Mouse (Mus musculus): ENCODE measurements around the gene Ccs. TPM values are rescaled to one million over a fixed set of nuclear protein-coding genes. Genes with fewer than 3 reads are reported as not detected.
A peak's percentile ranks its signal among the peaks of the same experiment; 100 is the strongest.
"Not testable (repeated sequence)": the region's sequence is repeated elsewhere in the genome, so short reads cannot be mapped to it uniquely, and the experiment has no call there.

The Ccs gene
- polyA plus RNA-seq, 1 experiment from 2014 or later: 51.2 TPM

- 77% methylated on average over 8 of the region's 8 CpGs for WGBS
- peaks cover 17% of the 10 kb centered on the region; the same call in 1 of the 2 replicates for H3K36me3 ChIP-seq
These were observed 5.2 kb downstream of the Ccs start for GRCm38 (mm10) chr19:4833977-4834376.

GRCm38 (mm10) chr19:4829156-4829555, 10.0 kb downstream of the Ccs start:
- no peak overlapping the region for H3K4me2 ChIP-seq
- no peak overlapping the region for H3K4me3 ChIP-seq

More at GRCm38 (mm10) chr19:4833977-4834376, 5.2 kb downstream of the Ccs start:
- H3K4me3 ChIP-seq: no peak overlapping the region
- no peaks in the 10 kb centered on the region for H3K27me3 ChIP-seq
- no peaks in the 10 kb centered on the region for H3K4me1 ChIP-seq
- no peak for ATAC-seq (ENCODE audit: borderline replicate concordance, extremely low read depth, low FRiP score, low TSS enrichment)
- no peak overlapping the region for H3K9ac ChIP-seq
- no peak overlapping the region for H3K4me2 ChIP-seq
- no peaks in the 10 kb centered on the region for H3K9me3 ChIP-seq
- no peak overlapping the region for H3K27ac ChIP-seq

GRCm38 (mm10) chr19:4828444-4829114, 10.6 kb downstream of the Ccs start:
- Histone ChIP-seq H3K27me3 (no peaks in the 10 kb centered on the region), H3K36me3 (peaks cover 21% of the 10 kb centered on the region), H3K9ac (no peak overlapping the region), H3K9me3 (no peaks in the 10 kb centered on the region), H3K27ac (no peak overlapping the region), H3K4me2 (no peak overlapping the region), H3K4me1 (no peaks in the 10 kb centered on the region), H3K4me3 (no peak overlapping the region)
- ATAC-seq (ENCODE audit: borderline replicate concordance, extremely low read depth, low FRiP score, low TSS enrichment): no peak
- WGBS: 52% methylated on average over 16 of the region's 16 CpGs

More at GRCm38 (mm10) chr19:4829156-4829555, 10.0 kb downstream of the Ccs start:
- Histone ChIP-seq H3K27ac (no peak overlapping the region), H3K36me3 (peaks cover 21% of the 10 kb centered on the region), H3K9ac (no peak overlapping the region), H3K4me1 (no peaks in the 10 kb centered on the region), H3K27me3 (no peaks in the 10 kb centered on the region), H3K9me3 (no peaks in the 10 kb centered on the region)
- WGBS: 65% methylated on average over 7 of the region's 7 CpGs
- ATAC-seq (ENCODE audit: borderline replicate concordance, extremely low read depth, low FRiP score, low TSS enrichment): no peak

GRCm38 (mm10) chr19:4820678-4821303, 18.3 kb downstream of the Ccs start:
- WGBS: 58% methylated on average over 5 of the region's 5 CpGs
- H3K4me3 ChIP-seq: no peak overlapping the region
- H3K27me3 ChIP-seq: no peaks in the 10 kb centered on the region
- H3K4me1 ChIP-seq: no peaks in the 10 kb centered on the region
- peak; percentile 83 for ATAC-seq (ENCODE audit: borderline replicate concordance, extremely low read depth, low FRiP score, low TSS enrichment)
- H3K9me3 ChIP-seq: no peaks in the 10 kb centered on the region
- H3K36me3 ChIP-seq: peaks cover 4% of the 10 kb centered on the region; the same call in 1 of the 2 replicates
- H3K9ac ChIP-seq: no peak overlapping the region
- no peak overlapping the region for H3K27ac ChIP-seq
- no peak overlapping the region for H3K4me2 ChIP-seq

- no peak overlapping the region for H3K4me3 ChIP-seq
- H3K27me3 ChIP-seq: no peaks in the 10 kb centered on the region
- H3K27ac ChIP-seq: no peak overlapping the region
- H3K4me2 ChIP-seq: no peak overlapping the region
- no peak for ATAC-seq (ENCODE audit: borderline replicate concordance, extremely low read depth, low FRiP score, low TSS enrichment)
- peaks cover 2% of the 10 kb centered on the region; the same call in 1 of the 2 replicates for H3K4me1 ChIP-seq
- WGBS: 29% methylated on average over 1 of the region's 1 CpGs
- H3K36me3 ChIP-seq: no peaks in the 10 kb centered on the region
- no peaks in the 10 kb centered on the region for H3K9me3 ChIP-seq
- no peak overlapping the region for H3K9ac ChIP-seq
These were observed 21.8 kb downstream of the Ccs start for GRCm38 (mm10) chr19:4817182-4817835.

GRCm38 (mm10) chr19:4813015-4813414, 26.1 kb downstream of the Ccs start:
- Histone ChIP-seq H3K27ac (no peak overlapping the region), H3K27me3 (no peaks in the 10 kb centered on the region), H3K4me2 (no peak overlapping the region), H3K9me3 (no peaks in the 10 kb centered on the region), H3K4me1 (peaks cover 15% of the 10 kb centered on the region), H3K4me3 (no peak overlapping the region), H3K36me3 (no peaks in the 10 kb centered on the region), H3K9ac (no peak overlapping the region)
- ATAC-seq (ENCODE audit: borderline replicate concordance, extremely low read depth, low FRiP score, low TSS enrichment): no peak
- 86% methylated on average over 6 of the region's 6 CpGs for WGBS

- ATAC-seq (ENCODE audit: borderline replicate concordance, extremely low read depth, low FRiP score, low TSS enrichment); H3K9me3 ChIP-seq; H3K36me3 ChIP-seq; H3K27me3 ChIP-seq: not testable (repeated sequence)
- H3K4me1 ChIP-seq: peaks cover 15% of the 10 kb centered on the region
- peak overlapping the region; percentile 72 for H3K4me3 ChIP-seq
- H3K27ac ChIP-seq: peak overlapping the region; percentile 95
- WGBS: 69% methylated on average over 8 of the region's 8 CpGs
- peak overlapping the region; percentile 83 for H3K9ac ChIP-seq
- H3K4me2 ChIP-seq: peak overlapping the region; percentile 73
These were observed 26.7 kb downstream of the Ccs start for GRCm38 (mm10) chr19:4812334-4812949.

- H3K9ac ChIP-seq: peak overlapping the region; percentile 83
- H3K4me3 ChIP-seq: peak overlapping the region; percentile 72
- H3K36me3 ChIP-seq: no peaks in the 10 kb centered on the region; the same call in 1 of the 2 replicates
- peak overlapping the region; percentile 95 for H3K27ac ChIP-seq
- peaks cover 15% of the 10 kb centered on the region for H3K4me1 ChIP-seq
- peak overlapping the region; percentile 73 for H3K4me2 ChIP-seq
- H3K9me3 ChIP-seq: no peaks in the 10 kb centered on the region
- ATAC-seq (ENCODE audit: borderline replicate concordance, extremely low read depth, low FRiP score, low TSS enrichment): peak; percentile 46
- no peaks in the 10 kb centered on the region for H3K27me3 ChIP-seq
- 4% methylated on average over 12 of the region's 12 CpGs for WGBS
These were observed 27.3 kb downstream of the Ccs start for GRCm38 (mm10) chr19:4811909-4812242.

GRCm38 (mm10) chr19:4811063-4811908, 27.8 kb downstream of the Ccs start, which contains the start of the genes Gm21992 and Rbm14:
TSS of gene Gm21992 (minus strand) at chr19:4811612.
TSS of gene Rbm14 (minus strand) at chr19:4811634.
- Histone ChIP-seq H3K27ac (peak within 1 kb of the TSS; percentile 96), H3K9ac (peak within 1 kb of the TSS; percentile 83), H3K9me3 (no peaks in the 10 kb centered on the region), H3K27me3 (no peaks in the 10 kb centered on the region), H3K4me2 (peak within 1 kb of the TSS; percentile 73), H3K36me3 (no peaks in the 10 kb centered on the region; the same call in 1 of the 2 replicates), H3K4me1 (peaks cover 15% of the 10 kb centered on the region), H3K4me3 (peak within 1 kb of the TSS; percentile 72)
- WGBS: under 1% methylated on average over 83 of the region's 83 CpGs
- ATAC-seq (ENCODE audit: borderline replicate concordance, extremely low read depth, low FRiP score, low TSS enrichment): peak; percentile 98

GRCm38 (mm10) chr19:4810746-4811062, 28.4 kb downstream of the Ccs start:
- Histone ChIP-seq H3K4me3 (peak overlapping the region; percentile 72), H3K4me1 (peaks cover 18% of the 10 kb centered on the region), H3K4me2 (peak overlapping the region; percentile 73), H3K9ac (peak overlapping the region; percentile 73), H3K36me3 (no peaks in the 10 kb centered on the region; the same call in 1 of the 2 replicates), H3K27ac (peak overlapping the region; percentile 96), H3K27me3 (no peaks in the 10 kb centered on the region), H3K9me3 (no peaks in the 10 kb centered on the region)
- no peak for ATAC-seq (ENCODE audit: borderline replicate concordance, extremely low read depth, low FRiP score, low TSS enrichment)
- under 1% methylated on average over 17 of the region's 17 CpGs for WGBS

- Histone ChIP-seq H3K9me3 (no peaks in the 10 kb centered on the region), H3K9ac (peak overlapping the region; percentile 73), H3K4me1 (peaks cover 19% of the 10 kb centered on the region), H3K27me3 (no peaks in the 10 kb centered on the region), H3K27ac (peak overlapping the region; percentile 96), H3K36me3 (no peaks in the 10 kb centered on the region; the same call in 1 of the 2 replicates), H3K4me3 (peak overlapping the region; percentile 72), H3K4me2 (peak overlapping the region; percentile 73)
- under 1% methylated on average over 14 of the region's 14 CpGs for WGBS
- no peak for ATAC-seq (ENCODE audit: borderline replicate concordance, extremely low read depth, low FRiP score, low TSS enrichment)
These were observed 28.8 kb downstream of the Ccs start for GRCm38 (mm10) chr19:4810309-4810708.
